Mouse (Mus musculus): ENCODE results near the gene Olfr157. TPM values are rescaled to one million over a fixed set of nuclear protein-coding genes. Genes with fewer than 3 reads are reported as not detected.

Olfr157 gene
- polyA plus RNA-seq, 1 experiment, result not detected

- H3K27ac ChIP-seq (ENCODE audit: control insufficient read depth, insufficient read depth, low read depth, low read length), result no peak overlapping the region
- no peaks in the 10 kb centered on the region for H3K27me3 ChIP-seq (ENCODE audit: control insufficient read depth, insufficient read depth, low read length)
- H3K4me1 ChIP-seq (ENCODE audit: control insufficient read depth, insufficient read depth, low read length), result peaks cover 13% of the 10 kb centered on the region
- H3K4me3 ChIP-seq (ENCODE audit: control insufficient read depth, low read depth, low read length), result no peak overlapping the region
- TF ChIP-seq CTCF (IDR thresholded peaks at IDR 0.05; ENCODE audit: control insufficient read depth, insufficient read depth, insufficient replicate concordance, low read depth, low read length) (no peak), POLR2A (IDR thresholded peaks at IDR 0.05; ENCODE audit: control insufficient read depth, low read depth, low read length) (no peak)
- no peaks in the 10 kb centered on the region for H3K36me3 ChIP-seq (ENCODE audit: control insufficient read depth, insufficient read depth, low read length)
Observed at GRCm38 (mm10) chr4:43874501-43874900, 34.5 kb upstream of the Olfr157 start.

DNA sequence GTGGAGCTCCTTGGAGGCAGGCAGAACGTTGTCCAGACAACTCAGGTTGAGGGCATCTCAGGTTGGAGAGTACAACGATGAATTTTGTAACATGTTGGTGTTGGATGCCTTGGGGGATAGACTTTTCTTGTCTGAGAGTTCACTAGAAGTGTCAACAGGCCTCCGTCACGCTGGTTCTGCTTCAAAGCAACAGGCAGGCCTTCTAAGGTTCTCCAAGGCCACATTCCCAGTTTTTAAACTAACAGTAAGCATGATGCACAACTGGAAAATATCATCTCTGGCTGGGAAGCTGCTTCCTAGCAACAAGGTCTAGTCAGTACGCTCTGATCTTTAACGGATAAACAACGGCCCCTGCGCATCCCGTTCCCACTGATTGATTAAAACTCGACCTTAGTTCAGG, 29.8 kb upstream of the Olfr157 start:
- H3K4me3 ChIP-seq (ENCODE audit: control insufficient read depth, low read depth, low read length), result no peak overlapping the region
- no peaks in the 10 kb centered on the region for H3K27me3 ChIP-seq (ENCODE audit: control insufficient read depth, insufficient read depth, low read length)
- H3K36me3 ChIP-seq (ENCODE audit: control insufficient read depth, insufficient read depth, low read length), result no peaks in the 10 kb centered on the region
- peak overlapping the region; percentile 49 for H3K27ac ChIP-seq (ENCODE audit: control insufficient read depth, insufficient read depth, low read depth, low read length)
- no peak for TF ChIP-seq CTCF (IDR thresholded peaks at IDR 0.05; ENCODE audit: control insufficient read depth, insufficient read depth, insufficient replicate concordance, low read depth, low read length)
- no peak for TF ChIP-seq POLR2A (IDR thresholded peaks at IDR 0.05; ENCODE audit: control insufficient read depth, low read depth, low read length)
- peaks cover 5% of the 10 kb centered on the region for H3K4me1 ChIP-seq (ENCODE audit: control insufficient read depth, insufficient read depth, low read length)

DNA sequence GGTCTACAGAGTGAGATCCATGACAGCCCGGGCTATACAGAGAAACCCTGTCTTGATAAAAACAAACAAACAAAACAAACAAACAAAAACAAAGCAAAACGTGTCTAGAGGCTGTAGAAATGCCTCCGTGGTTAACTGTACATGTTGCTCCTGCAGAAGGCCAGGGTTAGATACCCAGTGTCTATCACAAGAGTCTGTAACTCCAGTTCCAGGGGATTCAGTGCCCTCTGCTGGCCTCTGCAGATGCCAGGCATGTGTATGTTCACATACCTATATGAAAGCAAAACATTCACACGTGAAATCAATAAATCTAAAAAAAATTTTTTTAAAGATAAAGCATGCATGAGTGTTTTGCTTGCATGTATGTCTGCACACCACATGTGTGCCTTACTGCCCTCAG, 23.3 kb upstream of the Olfr157 start:
- no peak for TF ChIP-seq CTCF (IDR thresholded peaks at IDR 0.05; ENCODE audit: control insufficient read depth, insufficient read depth, insufficient replicate concordance, low read depth, low read length)
- no peak for TF ChIP-seq POLR2A (IDR thresholded peaks at IDR 0.05; ENCODE audit: control insufficient read depth, low read depth, low read length)
- no peaks in the 10 kb centered on the region; the same call in 1 of the 2 replicates for H3K4me1 ChIP-seq (ENCODE audit: control insufficient read depth, insufficient read depth, low read length)
- H3K27ac ChIP-seq (ENCODE audit: control insufficient read depth, insufficient read depth, low read depth, low read length), result no peak overlapping the region
- no peak overlapping the region for H3K4me3 ChIP-seq (ENCODE audit: control insufficient read depth, low read depth, low read length)
- H3K27me3 ChIP-seq (ENCODE audit: control insufficient read depth, insufficient read depth, low read length), result no peaks in the 10 kb centered on the region
- H3K36me3 ChIP-seq (ENCODE audit: control insufficient read depth, insufficient read depth, low read length), result no peaks in the 10 kb centered on the region

- no peak overlapping the region for H3K4me3 ChIP-seq (ENCODE audit: control insufficient read depth, low read depth, low read length)
- no peaks in the 10 kb centered on the region; the same call in 1 of the 2 replicates for H3K4me1 ChIP-seq (ENCODE audit: control insufficient read depth, insufficient read depth, low read length)
- H3K36me3 ChIP-seq (ENCODE audit: control insufficient read depth, insufficient read depth, low read length), result no peaks in the 10 kb centered on the region
- H3K27ac ChIP-seq (ENCODE audit: control insufficient read depth, insufficient read depth, low read depth, low read length), result no peak overlapping the region
- no peaks in the 10 kb centered on the region for H3K27me3 ChIP-seq (ENCODE audit: control insufficient read depth, insufficient read depth, low read length)
- TF ChIP-seq CTCF (IDR thresholded peaks at IDR 0.05; ENCODE audit: control insufficient read depth, insufficient read depth, insufficient replicate concordance, low read depth, low read length) (peak; percentile 64; the same call in 1 of the 2 replicates), POLR2A (IDR thresholded peaks at IDR 0.05; ENCODE audit: control insufficient read depth, low read depth, low read length) (no peak)
Observed at GRCm38 (mm10) chr4:43860744-43861519, 20.9 kb upstream of the Olfr157 start.

DNA sequence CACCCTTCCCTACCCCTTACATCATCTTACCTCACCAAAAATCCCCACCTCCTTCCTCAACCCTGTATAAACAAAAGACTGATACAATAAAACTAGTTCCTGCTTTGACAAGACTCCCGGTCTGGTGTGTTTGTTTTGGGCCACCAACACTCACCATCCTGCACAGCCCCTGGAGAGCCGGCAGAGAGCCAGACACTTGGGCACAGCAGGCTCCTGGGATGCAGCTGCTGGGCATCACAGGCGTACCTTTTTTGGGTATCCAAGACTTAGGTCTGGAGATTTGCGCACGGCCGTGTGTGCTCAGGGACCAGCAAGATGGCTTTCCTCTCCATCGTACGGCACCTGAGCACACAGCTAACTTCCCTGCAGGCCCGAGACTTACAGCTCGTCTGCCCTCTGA, 19.9 kb upstream of the Olfr157 start:
- Histone ChIP-seq H3K27me3 (ENCODE audit: control insufficient read depth, insufficient read depth, low read length) (no peaks in the 10 kb centered on the region), H3K4me3 (ENCODE audit: control insufficient read depth, low read depth, low read length) (no peak overlapping the region), H3K27ac (ENCODE audit: control insufficient read depth, insufficient read depth, low read depth, low read length) (no peak overlapping the region), H3K36me3 (ENCODE audit: control insufficient read depth, insufficient read depth, low read length) (no peaks in the 10 kb centered on the region), H3K4me1 (ENCODE audit: control insufficient read depth, insufficient read depth, low read length) (no peaks in the 10 kb centered on the region; the same call in 1 of the 2 replicates)
- TF ChIP-seq POLR2A (IDR thresholded peaks at IDR 0.05; ENCODE audit: control insufficient read depth, low read depth, low read length) (no peak), CTCF (IDR thresholded peaks at IDR 0.05; ENCODE audit: control insufficient read depth, insufficient read depth, insufficient replicate concordance, low read depth, low read length) (no peak)

DNA sequence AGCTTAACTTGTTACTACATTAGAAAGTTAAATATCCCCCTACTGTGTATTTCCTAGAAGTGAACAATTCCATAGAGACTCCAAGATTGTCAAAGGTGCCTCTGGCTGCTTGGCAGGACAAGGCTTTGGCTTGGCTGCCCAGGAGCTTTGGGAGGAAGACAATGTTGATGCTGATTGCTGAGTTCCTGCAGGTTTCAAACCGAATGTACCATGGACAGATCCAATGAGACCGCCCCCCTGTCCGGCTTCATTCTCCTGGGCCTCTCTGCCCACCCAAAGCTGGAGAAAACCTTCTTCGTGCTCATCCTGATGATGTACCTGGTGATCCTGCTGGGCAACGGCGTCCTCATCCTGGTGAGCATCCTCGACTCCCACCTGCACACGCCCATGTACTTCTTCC, 14.1 kb upstream of the Olfr157 start:
- Histone ChIP-seq H3K27ac (ENCODE audit: control insufficient read depth, insufficient read depth, low read depth, low read length) (no peak overlapping the region), H3K36me3 (ENCODE audit: control insufficient read depth, insufficient read depth, low read length) (no peaks in the 10 kb centered on the region), H3K4me1 (ENCODE audit: control insufficient read depth, insufficient read depth, low read length) (no peaks in the 10 kb centered on the region), H3K27me3 (ENCODE audit: control insufficient read depth, insufficient read depth, low read length) (no peaks in the 10 kb centered on the region), H3K4me3 (ENCODE audit: control insufficient read depth, low read depth, low read length) (no peak overlapping the region)
- TF ChIP-seq CTCF (IDR thresholded peaks at IDR 0.05; ENCODE audit: control insufficient read depth, insufficient read depth, insufficient replicate concordance, low read depth, low read length) (no peak), POLR2A (IDR thresholded peaks at IDR 0.05; ENCODE audit: control insufficient read depth, low read depth, low read length) (no peak)

- no peak for TF ChIP-seq CTCF (IDR thresholded peaks at IDR 0.05; ENCODE audit: control insufficient read depth, insufficient read depth, insufficient replicate concordance, low read depth, low read length)
- no peak for TF ChIP-seq POLR2A (IDR thresholded peaks at IDR 0.05; ENCODE audit: control insufficient read depth, low read depth, low read length)
- no peak within 1 kb of the TSS for H3K4me3 ChIP-seq (ENCODE audit: control insufficient read depth, low read depth, low read length)
- H3K4me1 ChIP-seq (ENCODE audit: control insufficient read depth, insufficient read depth, low read length), result no peaks in the 10 kb centered on the region
- no peaks in the 10 kb centered on the region for H3K27me3 ChIP-seq (ENCODE audit: control insufficient read depth, insufficient read depth, low read length)
- H3K27ac ChIP-seq (ENCODE audit: control insufficient read depth, insufficient read depth, low read depth, low read length), result no peak within 1 kb of the TSS
- no peaks in the 10 kb centered on the region for H3K36me3 ChIP-seq (ENCODE audit: control insufficient read depth, insufficient read depth, low read length)
Observed at GRCm38 (mm10) chr4:43851265-43851664, 11.3 kb upstream of the Olfr157 start, which contains the start of gene Olfr155. Gene Olfr155, plus strand, starts transcription at chr4:43851565.

Measured in testis, adult 2 months (tissue).